Mouse (Mus musculus) left cerebral cortex, adult 11 months (tissue): ENCODE data around the gene Aph1a.
"Not testable (repeated sequence)": the region's sequence is repeated elsewhere in the genome, so short reads cannot be mapped to it uniquely, and the experiment has no call there.

Experiments used
- DNase-seq: peaks from one replicate; pipeline ENCODE4 v3.0.0; 2022; ENCODE audit warnings: low spot score

The Aph1a gene

GRCm38 (mm10) chr3:95920532-95920931 is 26.8 kb downstream of the Aph1a start:
- not testable (repeated sequence) for DNase-seq

- not testable (repeated sequence) for DNase-seq
These were observed 29.7 kb downstream of the Aph1a start for GRCm38 (mm10) chr3:95923429-95923828.

GRCm38 (mm10) chr3:95924185-95924584 is 30.4 kb downstream of the Aph1a start:
- no peak for DNase-seq

GRCm38 (mm10) chr3:95925087-95925486 is 31.3 kb downstream of the Aph1a start:
- DNase-seq, result no peak

- DNase-seq, result no peak
These were observed 34.5 kb downstream of the Aph1a start for GRCm38 (mm10) chr3:95928261-95928657.

GRCm38 (mm10) chr3:95928658-95929503 is 35.1 kb downstream of the Aph1a start, which contains the start of gene Anp32e:
Anp32e (plus strand) TSS chr3:95929246.
- peak; percentile 95 for DNase-seq

GRCm38 (mm10) chr3:95929581-95930470 is 36.1 kb downstream of the Aph1a start:
- DNase-seq, result no peak

GRCm38 (mm10) chr3:95930471-95930789 is 36.7 kb downstream of the Aph1a start:
- no peak for DNase-seq

GRCm38 (mm10) chr3:95931471-95931870 is 37.7 kb downstream of the Aph1a start:
- DNase-seq, result no peak

GRCm38 (mm10) chr3:95932157-95932556 is 38.4 kb downstream of the Aph1a start:
- DNase-seq, result no peak

- DNase-seq, result no peak
These were observed 38.8 kb downstream of the Aph1a start for GRCm38 (mm10) chr3:95932566-95932965.

GRCm38 (mm10) chr3:95933111-95933750 is 39.5 kb downstream of the Aph1a start:
- no peak for DNase-seq

GRCm38 (mm10) chr3:95934448-95934847 is 40.7 kb downstream of the Aph1a start:
- DNase-seq, result no peak

- no peak for DNase-seq
These were observed 44.4 kb downstream of the Aph1a start for GRCm38 (mm10) chr3:95938217-95938616.

- no peak for DNase-seq
These were observed 45.1 kb downstream of the Aph1a start for GRCm38 (mm10) chr3:95938835-95939234.

- no peak for DNase-seq
These were observed 49.0 kb downstream of the Aph1a start for GRCm38 (mm10) chr3:95942749-95943148.

- no peak for DNase-seq
These were observed 49.5 kb downstream of the Aph1a start for GRCm38 (mm10) chr3:95943226-95943625.

GRCm38 (mm10) chr3:95944742-95945141 is 51.0 kb downstream of the Aph1a start:
- no peak for DNase-seq

- DNase-seq, result no peak
These were observed 52.0 kb downstream of the Aph1a start for GRCm38 (mm10) chr3:95945731-95946240.
